Mouse (Mus musculus) cerebellum, adult 2 months (tissue): ENCODE data around the gene Cyp2b23. TPM values are rescaled to one million over a fixed set of nuclear protein-coding genes. Genes with fewer than 3 reads are reported as not detected.
"Not testable (repeated sequence)": the region's sequence is repeated elsewhere in the genome, so short reads cannot be mapped to it uniquely, and the experiment has no call there.

ENCODE experiments used
- DNase-seq, 2 experiments: peaks; one replicate each; pipeline ENCODE4 v3.0.0; 2021
- H3K27ac ChIP-seq: fragments of 200-500 bp; 2 replicates; pipeline ENCODE4 v1.5.1; 2012; ENCODE audit warnings: low read length, control low read depth, inconsistent platforms; ENCODE audit not compliant: insufficient read depth
- H3K27me3 ChIP-seq: fragments of 200-500 bp; 2 replicates; pipeline ENCODE4 v1.6.1; 2012; ENCODE audit warnings: inconsistent platforms, mild to moderate bottlenecking, low read length, moderate library complexity; ENCODE audit not compliant: control insufficient read depth, insufficient read depth
- H3K4me1 ChIP-seq: fragments of 200-500 bp; 2 replicates; pipeline ENCODE4 v1.6.1; 2011; ENCODE audit warnings: low read length; ENCODE audit not compliant: control insufficient read depth, insufficient read depth
- H3K4me3 ChIP-seq: fragments of 200-500 bp; replicated peaks from 2 replicates; pipeline ENCODE3; 2011; ENCODE audit warnings: mild to moderate bottlenecking, low read depth, low read length, control low read depth; ENCODE audit not compliant: insufficient read depth
- CTCF ChIP-seq: fragments of 200-500 bp; IDR thresholded peaks from 2 replicates; pipeline ENCODE4 v1.5.1; 2011; ENCODE audit warnings: low read depth, mild to moderate bottlenecking, control low read depth, low read length, moderate library complexity, borderline replicate concordance; ENCODE audit not compliant: insufficient read depth
- POLR2A ChIP-seq: fragments of 200-500 bp; IDR thresholded peaks from 2 replicates; pipeline ENCODE4 v1.6.1; 2011; ENCODE audit warnings: low read length, control low read depth, borderline replicate concordance; ENCODE audit not compliant: insufficient read depth
- WGBS: fragments of 180-500 bp; shearing (Covaris S2); methylation state at CpG from one replicate; pipeline ENCODE4 v1.1.7; 2018; 5-methylcytosine and 5-hydroxymethylcytosine counted together
- polyA plus RNA-seq: library from polyadenylated mRNA; depleted of rRNA; stranded (reverse); fragments of >200 nt; gene quantifications from 2 replicates; pipeline ENCODE4 v1.2.3, GENCODE M21; 2012; rRNA removed

Gene Cyp2b23
- not detected in 2 replicates for polyA plus RNA-seq

GRCm38 (mm10) chr7:26686337-26686736 lies at the start of gene Cyp2b23:
Gene Cyp2b23 (minus strand): TSS chr7:26686437.
- Histone ChIP-seq H3K27ac (no peak within 1 kb of the TSS), H3K27me3 (no peaks in the 10 kb centered on the region), H3K4me1 (no peaks in the 10 kb centered on the region), H3K4me3 (no peak within 1 kb of the TSS)
- WGBS: 59% methylated on average over 4 of the region's 4 CpGs
- no peak for DNase-seq
- TF ChIP-seq POLR2A (no peak), CTCF (no peak)

GRCm38 (mm10) chr7:26711061-26711460 lies 24.8 kb upstream of the Cyp2b23 start:
- DNase-seq: no peak
- 92% methylated on average over 11 of the region's 11 CpGs for WGBS
- no peak overlapping the region for H3K4me3 ChIP-seq
- H3K27me3 ChIP-seq: no peaks in the 10 kb centered on the region
- TF ChIP-seq CTCF (no peak), POLR2A (no peak)
- no peaks in the 10 kb centered on the region for H3K4me1 ChIP-seq
- H3K27ac ChIP-seq: no peak overlapping the region

GRCm38 (mm10) chr7:26707061-26707460 lies 20.8 kb upstream of the Cyp2b23 start:
- H3K27me3 ChIP-seq: no peaks in the 10 kb centered on the region
- no peak overlapping the region for H3K4me3 ChIP-seq
- no peak for DNase-seq
- 54% methylated on average over 11 of the region's 11 CpGs for WGBS
- no peak for TF ChIP-seq CTCF
- TF ChIP-seq POLR2A: no peak
- no peaks in the 10 kb centered on the region for H3K4me1 ChIP-seq
- H3K27ac ChIP-seq: no peak overlapping the region

- not testable (repeated sequence) for H3K27me3 ChIP-seq, H3K27ac ChIP-seq, H3K4me3 ChIP-seq, H3K4me1 ChIP-seq, DNase-seq
- WGBS: 59% methylated on average over 6 of the region's 6 CpGs
These were observed 20.0 kb upstream of the Cyp2b23 start for GRCm38 (mm10) chr7:26706191-26706590.

GRCm38 (mm10) chr7:26700151-26700550 lies 13.9 kb upstream of the Cyp2b23 start:
- Histone ChIP-seq H3K4me3 (no peak overlapping the region), H3K4me1 (no peaks in the 10 kb centered on the region), H3K27me3 (no peaks in the 10 kb centered on the region), H3K27ac (no peak overlapping the region)
- WGBS: 58% methylated on average over 4 of the region's 4 CpGs
- TF ChIP-seq POLR2A (no peak), CTCF (no peak)
- DNase-seq: no peak

- H3K27ac ChIP-seq: no peak overlapping the region
- no peak overlapping the region for H3K4me3 ChIP-seq
- no peak for TF ChIP-seq POLR2A
- TF ChIP-seq CTCF: no peak
- DNase-seq: no peak
- no peaks in the 10 kb centered on the region for H3K4me1 ChIP-seq
- WGBS: 65% methylated on average over 2 of the region's 2 CpGs
- no peaks in the 10 kb centered on the region for H3K27me3 ChIP-seq
These were observed 524 bp downstream of the Cyp2b23 start for GRCm38 (mm10) chr7:26685713-26686112.

GRCm38 (mm10) chr7:26667466-26667865 lies 18.8 kb downstream of the Cyp2b23 start:
- DNase-seq, H3K27ac ChIP-seq, H3K4me1 ChIP-seq, H3K27me3 ChIP-seq, H3K4me3 ChIP-seq: not testable (repeated sequence)
- WGBS: 27% methylated on average over 2 of the region's 2 CpGs

GRCm38 (mm10) chr7:26666011-26666410 lies 20.2 kb downstream of the Cyp2b23 start:
- Histone ChIP-seq H3K27ac (no peak overlapping the region), H3K4me1 (no peaks in the 10 kb centered on the region), H3K27me3 (no peaks in the 10 kb centered on the region), H3K4me3 (no peak overlapping the region)
- 83% methylated on average over 5 of the region's 5 CpGs for WGBS
- no peak for TF ChIP-seq POLR2A
- TF ChIP-seq CTCF: no peak
- DNase-seq: no peak

- not testable (repeated sequence) for H3K27me3 ChIP-seq, H3K27ac ChIP-seq, H3K4me1 ChIP-seq, DNase-seq, H3K4me3 ChIP-seq
- WGBS: 79% methylated on average over 1 of the region's 1 CpGs
These were observed 67.9 kb downstream of the Cyp2b23 start, which contains the start of gene Vmn1r185 for GRCm38 (mm10) chr7:26618364-26618763. Gene Vmn1r185 (minus strand): TSS chr7:26618464.

Other genes starting within 250 kb of the Cyp2b23 start
- gene Nlrp9a, start 151.4 kb downstream of the Cyp2b23 start, polyA plus RNA-seq: not detected in 2 replicates
- not detected in 2 replicates for gene Vmn1r185, start 68.0 kb downstream of the Cyp2b23 start, polyA plus RNA-seq
- not detected in 2 replicates for gene Cyp2b19, start 70.7 kb upstream of the Cyp2b23 start, polyA plus RNA-seq
- gene Cyp2g1, start 122.5 kb upstream of the Cyp2b23 start, polyA plus RNA-seq: not detected in 2 replicates
- gene Cyp2a5, start 148.9 kb upstream of the Cyp2b23 start, polyA plus RNA-seq: not detected in 2 replicates